Mouse (Mus musculus): ENCODE measurements at regions not wholly inside any gene's neighbourhood (a gene's known extent, or its start where the extent isn't known, plus 50 kb on each side); places are given as distances from the start of the nearest gene placed in this dataset.

DNA sequence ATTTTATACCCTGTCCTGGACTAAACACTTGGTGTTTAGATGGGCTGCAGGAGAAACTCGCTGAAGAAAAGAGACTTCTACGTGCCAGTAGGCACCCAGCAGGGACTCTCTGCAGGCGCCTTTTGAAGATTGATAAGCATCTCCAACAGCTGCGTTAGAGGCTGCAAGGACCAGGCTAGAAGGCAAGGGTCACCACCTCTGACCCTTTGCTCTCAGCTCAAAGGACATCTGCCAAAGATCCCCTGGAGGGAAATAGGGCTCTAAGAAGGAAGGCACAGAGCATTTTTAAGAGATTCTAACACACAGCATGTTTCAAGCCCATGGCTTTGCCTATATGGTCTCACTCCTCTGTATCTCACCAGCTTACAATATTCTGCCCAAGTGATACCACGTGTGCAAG is 139.7 kb upstream of the Gpc5 start:
- no peak for TF ChIP-seq POLR2A (IDR thresholded peaks at IDR 0.05; ENCODE audit: low read depth, low read length)
- no peak for TF ChIP-seq CTCF (IDR thresholded peaks at IDR 0.05; ENCODE audit: borderline replicate concordance, insufficient read depth, low read length)
